Mouse (Mus musculus) embryo, embryonic 11.5 days (tissue): ENCODE data around the gene Flot2.

ENCODE experiments used
- DNase-seq: peaks from one replicate; pipeline ENCODE4 v3.0.0-alpha.2; 2012; ENCODE audit warnings: low read depth, low spot score

Flot2 gene

DNA sequence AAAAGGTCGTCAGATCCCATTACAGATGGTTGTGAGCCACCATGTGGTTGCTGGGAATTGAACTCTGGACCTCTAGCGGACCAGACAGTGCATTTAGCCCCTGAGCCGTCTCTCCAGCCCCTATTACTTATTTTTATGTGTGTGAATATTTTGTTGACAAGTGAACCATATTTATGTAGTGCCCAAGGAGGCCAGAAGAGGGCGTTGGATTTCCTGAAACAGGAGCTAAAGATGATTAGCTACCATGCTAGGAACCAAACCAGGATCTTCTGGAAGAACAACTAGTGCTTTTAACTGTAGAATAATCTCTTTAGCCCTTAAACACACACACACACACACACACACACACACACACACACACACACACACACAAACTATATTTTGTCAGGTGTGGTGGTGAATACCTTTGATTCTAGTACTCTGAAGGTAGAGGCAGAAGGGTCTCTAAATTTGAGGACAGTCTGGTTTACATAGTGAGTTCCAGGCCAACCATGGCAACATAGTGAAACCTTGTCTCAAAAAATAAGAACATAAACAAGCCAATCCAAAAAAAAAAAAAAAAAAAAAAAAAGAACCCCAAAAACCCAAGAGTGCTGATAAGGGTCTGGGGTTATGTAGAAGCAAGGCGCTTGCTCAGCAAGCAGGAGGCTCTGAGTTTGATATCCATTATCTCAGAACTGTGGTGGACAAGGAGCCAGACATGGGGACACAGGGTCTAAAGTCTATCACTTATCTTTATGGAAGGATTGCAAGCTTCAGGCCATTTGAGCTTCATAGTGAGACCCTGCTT, 65.4 kb downstream of the Flot2 start:
- no peak for DNase-seq

- no peak for DNase-seq
These were observed 66.8 kb downstream of the Flot2 start for GRCm38 (mm10) chr11:78104501-78104900.
